Mouse (Mus musculus): ENCODE measurements at regions not wholly inside any gene's neighbourhood (a gene's known extent, or its start where the extent isn't known, plus 50 kb on each side); places are given as distances from the start of the nearest gene placed in this dataset.

GRCm38 (mm10) chr11:43370025-43370424 lies 56.0 kb downstream of the Pttg1 start:
- no peak for DNase-seq (ENCODE audit: low spot score)

DNA sequence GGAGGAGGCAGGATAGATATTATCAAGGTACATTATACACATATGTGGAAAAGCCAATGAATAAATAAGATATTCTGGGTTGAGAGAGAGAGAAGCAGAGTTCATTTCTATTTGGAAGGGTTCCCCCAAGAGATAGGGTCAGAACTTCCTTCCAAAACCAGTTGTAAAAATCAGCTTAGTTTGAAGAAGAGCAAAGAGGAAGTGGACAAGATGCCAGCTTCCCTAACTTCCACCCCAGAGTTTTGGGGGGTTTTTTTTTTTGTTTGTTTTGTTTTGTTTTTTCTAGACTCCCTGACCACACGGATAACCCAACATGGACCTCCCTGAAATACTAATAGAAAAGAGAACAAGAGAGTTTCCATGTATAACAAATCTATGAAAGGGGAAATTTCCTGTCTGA lies 57.7 kb downstream of the Pttg1 start:
- DNase-seq (ENCODE audit: low spot score): no peak

- no peak for DNase-seq (ENCODE audit: low spot score)
These were observed 64.2 kb downstream of the Pttg1 start for GRCm38 (mm10) chr11:43361858-43362257.

DNA sequence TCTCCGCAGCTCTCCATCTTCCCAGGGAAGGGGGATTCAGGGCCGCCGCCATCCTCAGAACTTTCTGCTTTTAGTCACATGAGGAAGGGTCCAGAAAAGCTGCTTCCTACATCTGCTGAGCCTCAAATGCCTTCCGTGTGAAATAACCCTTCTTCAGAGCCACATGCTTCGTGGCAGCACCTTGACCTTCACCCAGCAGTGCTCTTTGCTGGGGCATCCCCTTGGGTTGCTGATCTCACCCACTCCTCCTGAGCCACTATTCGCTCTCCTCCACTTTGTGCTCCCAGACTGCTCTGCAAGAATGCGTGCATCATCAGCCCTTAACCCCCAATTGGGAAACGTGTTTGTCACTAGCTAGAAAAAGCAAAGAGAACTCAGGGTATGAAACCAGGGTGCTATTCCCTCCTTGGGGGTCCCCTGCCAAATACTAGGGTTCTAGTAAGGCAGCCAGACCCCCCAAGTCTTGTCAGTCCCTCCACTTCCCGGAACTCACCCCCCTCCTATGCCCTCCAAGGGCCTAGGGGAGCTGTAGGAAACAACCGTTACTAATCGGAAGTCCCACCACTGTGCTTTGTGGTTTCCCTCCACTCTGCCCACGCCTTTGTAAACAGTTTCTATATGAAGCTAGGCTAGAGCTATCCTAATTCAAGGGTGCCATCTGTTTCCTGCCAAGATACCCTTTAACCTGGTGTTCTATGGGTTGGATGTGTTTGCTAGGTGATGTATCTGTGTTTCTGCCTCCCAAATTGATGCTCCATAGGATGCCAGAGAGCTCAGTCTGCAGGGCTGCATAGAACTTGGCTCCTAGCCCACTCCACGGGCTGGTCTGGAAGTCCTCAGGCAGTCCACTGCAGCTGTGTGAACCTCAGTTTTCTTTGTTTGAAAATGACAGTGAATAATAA lies 67.4 kb downstream of the Pttg1 start:
- no peak for DNase-seq (ENCODE audit: low spot score)

DNA sequence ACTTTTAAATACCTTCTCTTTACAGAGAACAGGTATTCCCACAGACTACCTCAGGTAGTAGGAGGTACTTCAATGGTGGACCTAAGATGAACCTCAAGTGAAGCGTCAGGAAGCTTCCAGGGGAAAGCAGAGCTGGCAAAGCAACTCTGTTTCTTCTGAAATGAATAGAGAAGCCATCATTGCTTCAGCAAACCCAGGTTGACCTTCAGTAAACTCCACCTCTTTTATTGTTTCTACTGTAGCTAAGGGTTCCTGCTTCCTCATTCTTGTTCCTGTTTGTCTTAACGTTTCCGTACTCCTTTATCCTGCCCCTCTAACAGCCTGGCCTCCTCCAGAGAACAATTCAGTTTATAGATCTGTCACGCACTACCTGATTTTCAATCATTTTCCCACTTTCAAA lies 72.4 kb downstream of the Pttg1 start:
- DNase-seq (ENCODE audit: low spot score): no peak

- no peak for DNase-seq (ENCODE audit: low spot score)
These were observed 73.0 kb downstream of the Pttg1 start for GRCm38 (mm10) chr11:43353030-43353429.

- no peak for DNase-seq (ENCODE audit: low spot score)
These were observed 74.2 kb downstream of the Pttg1 start for GRCm38 (mm10) chr11:43351818-43352217.

DNA sequence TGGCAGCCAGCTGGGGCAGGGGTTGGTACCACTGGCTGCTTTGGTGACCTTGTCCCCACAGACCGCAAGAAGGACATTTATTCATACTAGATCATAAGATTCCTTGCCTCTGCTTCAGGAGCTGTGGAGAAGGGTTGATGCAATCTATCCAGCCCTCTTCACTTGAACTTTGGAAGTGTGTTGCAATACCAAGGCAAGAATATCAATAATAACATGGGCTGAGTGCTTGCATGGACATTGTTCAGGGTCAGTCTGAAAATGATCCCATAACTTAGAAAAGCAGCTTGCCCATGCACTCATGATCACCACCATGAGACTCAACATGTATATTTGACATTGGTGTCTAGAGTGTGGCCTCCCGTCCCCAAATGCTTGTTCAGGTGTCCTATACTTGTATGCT lies 74.7 kb downstream of the Pttg1 start:
- no peak for DNase-seq (ENCODE audit: low spot score)

DNA sequence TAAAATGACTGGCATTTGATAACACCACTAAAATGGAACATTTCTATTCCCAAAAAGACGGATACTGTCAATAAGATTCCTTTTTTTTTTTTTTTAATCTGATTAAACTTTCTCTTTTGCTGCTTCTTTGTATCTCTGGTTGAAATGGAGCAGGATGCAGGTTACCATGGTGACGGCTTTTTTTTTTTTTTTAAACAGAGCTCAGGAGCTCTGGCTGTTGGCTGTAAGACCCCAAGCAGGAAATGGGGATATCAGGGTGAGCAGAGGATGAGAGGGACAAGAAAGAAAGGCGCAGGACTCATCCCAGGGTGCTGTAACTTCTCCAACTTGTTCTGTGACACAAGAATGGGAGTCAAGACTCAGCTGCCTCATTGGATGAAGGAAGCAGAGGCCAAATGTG lies 75.8 kb downstream of the Pttg1 start:
- no peak for DNase-seq (ENCODE audit: low spot score)

GRCm38 (mm10) chr11:43349564-43349963 lies 76.5 kb downstream of the Pttg1 start:
- no peak for DNase-seq (ENCODE audit: low spot score)

DNA sequence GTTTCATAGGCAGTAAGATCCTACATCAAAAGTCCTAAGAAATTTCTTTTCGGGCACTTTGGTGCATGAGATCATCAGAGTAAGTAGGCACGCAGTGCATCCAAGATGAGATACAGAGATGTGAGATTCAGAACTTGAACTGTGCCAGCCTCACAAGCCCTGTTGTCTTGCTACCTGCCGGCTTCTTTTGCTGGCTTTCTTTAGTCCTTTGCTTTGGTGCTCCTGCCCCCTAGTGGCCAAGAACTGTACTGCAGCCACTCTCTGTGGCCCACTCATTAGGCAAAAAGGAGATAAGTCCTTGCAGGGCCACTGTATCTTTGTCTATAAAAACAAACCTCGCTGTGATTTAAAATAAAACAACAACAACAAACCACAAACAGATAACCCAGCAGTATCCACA lies 77.5 kb downstream of the Pttg1 start:
- peak; percentile 67 for DNase-seq (ENCODE audit: low spot score)

- no peak for DNase-seq (ENCODE audit: low spot score)
These were observed 79.6 kb downstream of the Pttg1 start for GRCm38 (mm10) chr11:43346489-43346888.

DNA sequence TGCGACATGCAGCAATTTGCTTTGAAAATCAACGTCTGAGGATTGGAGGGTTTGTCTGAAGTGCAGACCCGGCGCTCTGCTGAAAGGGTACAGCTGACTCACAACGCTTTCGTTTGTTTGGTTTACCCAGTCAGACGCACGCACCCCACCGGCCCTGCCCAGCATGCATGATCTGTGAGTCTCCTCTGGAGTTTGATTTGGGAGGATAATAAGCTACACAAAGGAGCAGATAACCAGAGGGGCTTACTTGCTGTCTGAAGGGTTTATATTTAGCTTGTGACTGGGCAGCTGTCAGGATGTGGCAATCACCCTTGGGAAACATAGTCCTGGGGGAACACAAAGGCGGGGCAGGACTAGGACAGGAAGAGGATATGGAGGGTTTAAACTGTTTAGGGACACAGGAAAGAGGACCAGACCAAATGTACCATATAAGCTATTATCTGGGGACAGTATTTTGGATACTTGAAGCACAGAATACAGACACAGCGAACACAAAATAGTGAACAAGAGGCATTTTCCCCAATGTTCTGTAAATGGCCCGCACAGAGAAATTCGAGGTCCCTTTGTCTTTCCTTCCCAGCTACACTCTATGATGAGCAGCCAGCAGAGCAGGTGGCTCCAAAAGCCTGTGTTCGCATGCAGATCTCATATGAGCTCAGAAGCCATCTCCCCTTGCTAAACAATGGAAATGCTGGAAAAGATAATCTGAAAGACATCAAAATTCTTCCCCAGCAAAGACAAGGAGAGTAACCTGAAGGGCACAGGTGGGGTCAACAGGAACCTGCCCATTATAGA lies 81.1 kb downstream of the Pttg1 start:
- DNase-seq (ENCODE audit: low spot score): no peak

GRCm38 (mm10) chr11:43343574-43343973 lies 82.5 kb downstream of the Pttg1 start:
- no peak for DNase-seq (ENCODE audit: low spot score)

- DNase-seq (ENCODE audit: low spot score): no peak
These were observed 87.6 kb downstream of the Pttg1 start for GRCm38 (mm10) chr11:43338377-43338993.

DNA sequence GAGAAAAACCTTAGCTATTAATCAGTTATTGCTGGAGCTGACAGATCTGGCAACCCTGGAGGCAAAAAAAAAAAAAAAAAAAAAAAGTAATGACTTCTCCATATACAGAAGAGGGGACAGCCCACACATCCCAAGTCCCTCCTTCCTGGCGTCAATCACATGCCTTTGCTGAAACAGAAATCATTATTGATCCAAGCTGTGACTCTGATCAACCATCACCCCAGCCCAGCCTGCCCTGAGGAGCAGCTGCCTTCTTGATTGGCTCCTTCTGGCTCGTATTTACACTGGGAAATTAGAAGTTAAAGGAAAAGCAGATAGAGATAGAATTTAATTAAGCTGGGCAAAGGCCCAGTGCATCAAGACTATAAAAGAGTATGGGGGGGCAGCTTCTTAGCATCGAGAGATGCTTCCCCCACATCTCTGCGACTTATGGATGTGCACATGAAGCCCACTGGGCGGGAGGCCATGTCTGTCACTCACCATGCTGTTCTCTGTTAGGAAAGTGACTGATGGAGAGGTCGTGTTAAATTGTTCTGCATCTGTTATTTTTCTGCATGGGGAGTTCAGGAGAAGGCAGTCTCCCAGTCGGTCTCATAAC lies 90.3 kb downstream of the Pttg1 start:
- no peak for DNase-seq (ENCODE audit: low spot score)

- no peak for DNase-seq (ENCODE audit: low spot score)
These were observed 92.5 kb downstream of the Pttg1 start for GRCm38 (mm10) chr11:43333547-43333946.

DNA sequence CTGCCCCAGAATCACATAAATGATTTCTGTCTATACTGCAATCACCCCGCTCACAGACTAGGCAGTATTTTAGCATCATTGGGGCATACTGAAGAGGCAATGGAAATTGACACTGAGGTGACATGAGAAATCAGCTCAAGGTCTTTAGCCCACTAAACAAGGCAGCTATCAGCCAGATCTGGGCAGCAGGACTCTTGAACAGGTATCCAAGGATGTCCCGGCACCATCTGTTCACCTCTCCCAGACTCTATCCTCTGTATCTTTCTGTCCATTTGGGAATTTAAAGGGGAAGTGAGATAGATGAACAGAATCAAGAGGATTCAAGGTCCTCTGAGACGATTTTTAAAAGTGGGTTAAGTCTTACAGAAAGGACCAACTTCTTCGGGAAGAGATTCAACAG lies 112.1 kb downstream of the Pttg1 start:
- no peak for DNase-seq (ENCODE audit: low spot score)
